Mouse (Mus musculus): ENCODE results near the gene Cartpt. TPM values are rescaled to one million over a fixed set of nuclear protein-coding genes. Genes with fewer than 3 reads are reported as not detected.
"Not testable (repeated sequence)": the region's sequence is repeated elsewhere in the genome, so short reads cannot be mapped to it uniquely, and the experiment has no call there.

Cartpt gene
- total RNA-seq, 2 experiments from 2014 or later: not detected

GRCm38 (mm10) chr13:99857879-99858278, 43.0 kb downstream of the Cartpt start:
- peak; percentile 46; the same call in 1 of the 2 replicates for ATAC-seq (replicated peaks; ENCODE audit: poor library complexity)

GRCm38 (mm10) chr13:99857336-99857735, 43.6 kb downstream of the Cartpt start:
- no peak for ATAC-seq (replicated peaks; ENCODE audit: poor library complexity)

- no peak for ATAC-seq (replicated peaks; ENCODE audit: poor library complexity)
Measured at GRCm38 (mm10) chr13:99855229-99855628, 45.7 kb downstream of the Cartpt start.

GRCm38 (mm10) chr13:99853131-99853530, 47.8 kb downstream of the Cartpt start:
- no peak for ATAC-seq (replicated peaks; ENCODE audit: poor library complexity)

- ATAC-seq (replicated peaks; ENCODE audit: poor library complexity): not testable (repeated sequence)
Measured at GRCm38 (mm10) chr13:99852416-99852815, 48.5 kb downstream of the Cartpt start.

GRCm38 (mm10) chr13:99851026-99851425, 49.9 kb downstream of the Cartpt start:
- ATAC-seq (replicated peaks; ENCODE audit: poor library complexity): no peak

GRCm38 (mm10) chr13:99849597-99849996, 51.3 kb downstream of the Cartpt start:
- ATAC-seq (replicated peaks; ENCODE audit: poor library complexity): peak; percentile 42; the same call in 1 of the 2 replicates

Other genes with a start within 250 kb of the Cartpt start
- 13.9 and 15.4 TPM in 2 replicates for gene Mccc2, start 114.5 kb upstream of the Cartpt start, total RNA-seq (2015)
- gene Mccc2, start 114.5 kb upstream of the Cartpt start, total RNA-seq (2017): 15.3 and 20.9 TPM in 2 replicates
- 37.1 and 51.2 TPM in 2 replicates for gene Bdp1, start 203.0 kb upstream of the Cartpt start, total RNA-seq (2015)
- 61.1 and 76.9 TPM in 2 replicates for gene Bdp1, start 203.0 kb upstream of the Cartpt start, total RNA-seq (2017)
- 47.5 and 53.5 TPM in 2 replicates for gene Serf1, start 206.9 kb upstream of the Cartpt start, total RNA-seq (2015)
- 36.8 and 58.3 TPM in 2 replicates for gene Serf1, start 206.9 kb upstream of the Cartpt start, total RNA-seq (2017)
- 91.6 and 107 TPM in 2 replicates for gene Smn1, start 223.8 kb upstream of the Cartpt start, total RNA-seq (2015)
- gene Smn1, start 223.8 kb upstream of the Cartpt start, total RNA-seq (2017): 67.9 and 72.2 TPM in 2 replicates

Measured in megakaryocyte progenitor cell, adult 5-6 weeks (primary cell).